Mouse (Mus musculus): Measurements from ENCODE around the gene Dctn2. TPM values are rescaled to one million over a fixed set of nuclear protein-coding genes. Genes with fewer than 3 reads are reported as not detected.
"Not testable (repeated sequence)": the region's sequence is repeated elsewhere in the genome, so short reads cannot be mapped to it uniquely, and the experiment has no call there.

The Dctn2 gene
- polyA plus RNA-seq, 1 experiment: 115 TPM

- 29% methylated on average over 23 of the region's 23 CpGs for WGBS
- peak overlapping the region; percentile 78 for H3K27ac ChIP-seq (ENCODE audit: control insufficient read depth, insufficient read depth, low read depth, low read length, poor library complexity)
- H3K4me3 ChIP-seq (replicated peaks; ENCODE audit: control insufficient read depth, low read depth, low read length): peak overlapping the region; percentile 84
- no peaks in the 10 kb centered on the region; the same call in 1 of the 2 replicates for H3K4me1 ChIP-seq (ENCODE audit: control insufficient read depth, insufficient read depth, low read length)
- no peak for TF ChIP-seq CTCF (IDR thresholded peaks at IDR 0.05; ENCODE audit: control insufficient read depth, insufficient read depth, low read length)
- TF ChIP-seq POLR2A (IDR thresholded peaks at IDR 0.05; ENCODE audit: borderline replicate concordance, control insufficient read depth, low read depth, low read length): no peak
Observed at GRCm38 (mm10) chr10:127310523-127311475, 44.6 kb downstream of the Dctn2 start.

DNA sequence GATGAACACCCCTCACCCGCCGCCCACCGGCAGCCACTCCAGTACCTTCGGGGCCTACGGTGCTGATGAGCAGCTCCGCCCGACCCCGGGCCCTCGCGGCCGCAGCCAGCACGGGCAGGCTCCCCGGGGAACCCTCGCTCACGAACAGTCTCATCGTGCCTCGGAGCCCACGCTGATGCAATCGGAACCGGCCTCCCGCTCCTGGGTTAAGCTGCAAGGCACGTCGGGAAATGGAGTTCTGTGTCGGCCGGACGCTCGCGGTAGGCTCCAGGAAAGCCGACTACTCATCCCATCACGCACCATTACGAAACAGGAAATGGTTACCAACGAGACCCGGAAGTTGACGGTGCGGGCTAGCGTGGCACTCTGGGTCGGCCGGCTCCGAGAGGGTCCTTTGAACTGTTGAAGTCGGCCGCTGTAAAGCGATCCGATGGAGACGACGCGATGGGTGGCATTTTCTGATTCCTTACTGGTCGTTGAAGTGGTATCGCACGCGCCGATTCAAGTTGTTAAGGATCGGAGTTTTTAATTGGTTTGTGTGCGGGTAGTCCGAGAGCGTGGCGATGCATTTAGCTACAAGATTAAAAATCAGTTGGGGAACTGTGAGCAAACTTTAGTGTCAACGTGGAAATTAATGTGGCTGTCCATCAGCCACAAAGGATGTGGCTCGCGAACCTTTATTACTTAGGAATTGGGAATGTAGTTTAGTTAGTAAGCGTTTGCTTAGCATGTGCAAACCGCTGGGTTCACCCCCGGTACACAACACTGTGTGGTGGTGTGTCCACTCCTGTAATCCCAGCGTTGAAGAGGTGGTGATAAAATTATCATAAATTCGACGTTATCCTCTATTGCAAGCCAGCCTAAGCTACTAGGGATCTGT, 45.5 kb downstream of the Dctn2 start, which contains the start of gene Mars:
Gene Mars, minus strand, starts transcription at position 311 of the 880 bp plus-strand sequence.
- WGBS: under 1% methylated on average over 65 of the region's 65 CpGs
- Histone ChIP-seq H3K4me3 (replicated peaks; ENCODE audit: control insufficient read depth, low read depth, low read length) (peak within 1 kb of the TSS; percentile 84), H3K4me1 (ENCODE audit: control insufficient read depth, insufficient read depth, low read length) (no peaks in the 10 kb centered on the region; the same call in 1 of the 2 replicates), H3K27ac (ENCODE audit: control insufficient read depth, insufficient read depth, low read depth, low read length, poor library complexity) (peak within 1 kb of the TSS; percentile 80)
- TF ChIP-seq POLR2A (IDR thresholded peaks at IDR 0.05; ENCODE audit: borderline replicate concordance, control insufficient read depth, low read depth, low read length) (peak; percentile 85; the same call in 1 of the 2 replicates), CTCF (IDR thresholded peaks at IDR 0.05; ENCODE audit: control insufficient read depth, insufficient read depth, low read length) (no peak)

GRCm38 (mm10) chr10:127312356-127312676, 46.1 kb downstream of the Dctn2 start:
- WGBS: 4% methylated on average over 4 of the region's 4 CpGs
- Histone ChIP-seq H3K27ac (ENCODE audit: control insufficient read depth, insufficient read depth, low read depth, low read length, poor library complexity) (peak overlapping the region; percentile 80; the same call in 1 of the 2 replicates), H3K4me1 (ENCODE audit: control insufficient read depth, insufficient read depth, low read length) (no peaks in the 10 kb centered on the region; the same call in 1 of the 2 replicates), H3K4me3 (replicated peaks; ENCODE audit: control insufficient read depth, low read depth, low read length) (peak overlapping the region; percentile 84)
- TF ChIP-seq CTCF (IDR thresholded peaks at IDR 0.05; ENCODE audit: control insufficient read depth, insufficient read depth, low read length) (peak; percentile 72), POLR2A (IDR thresholded peaks at IDR 0.05; ENCODE audit: borderline replicate concordance, control insufficient read depth, low read depth, low read length) (no peak)

- no peak overlapping the region for H3K4me3 ChIP-seq (replicated peaks; ENCODE audit: control insufficient read depth, low read depth, low read length)
- H3K4me1 ChIP-seq (ENCODE audit: control insufficient read depth, insufficient read depth, low read length): no peaks in the 10 kb centered on the region; the same call in 1 of the 2 replicates
- TF ChIP-seq POLR2A (IDR thresholded peaks at IDR 0.05; ENCODE audit: borderline replicate concordance, control insufficient read depth, low read depth, low read length): no peak
- TF ChIP-seq CTCF (IDR thresholded peaks at IDR 0.05; ENCODE audit: control insufficient read depth, insufficient read depth, low read length): no peak
- no peak overlapping the region for H3K27ac ChIP-seq (ENCODE audit: control insufficient read depth, insufficient read depth, low read depth, low read length, poor library complexity)
- 29% methylated on average over 4 of the region's 4 CpGs for WGBS
Observed at GRCm38 (mm10) chr10:127312858-127313257, 46.7 kb downstream of the Dctn2 start.

GRCm38 (mm10) chr10:127313516-127313915, 47.3 kb downstream of the Dctn2 start:
- not testable (repeated sequence) for H3K27ac ChIP-seq (ENCODE audit: control insufficient read depth, insufficient read depth, low read depth, low read length, poor library complexity); H3K4me1 ChIP-seq (ENCODE audit: control insufficient read depth, insufficient read depth, low read length); H3K4me3 ChIP-seq (replicated peaks; ENCODE audit: control insufficient read depth, low read depth, low read length)
- 86% methylated on average over 5 of the region's 5 CpGs for WGBS

GRCm38 (mm10) chr10:127314950-127315349, 48.8 kb downstream of the Dctn2 start:
- WGBS: 79% methylated on average over 1 of the region's 1 CpGs
- not testable (repeated sequence) for H3K4me1 ChIP-seq (ENCODE audit: control insufficient read depth, insufficient read depth, low read length); H3K4me3 ChIP-seq (replicated peaks; ENCODE audit: control insufficient read depth, low read depth, low read length); H3K27ac ChIP-seq (ENCODE audit: control insufficient read depth, insufficient read depth, low read depth, low read length, poor library complexity)

- H3K27ac ChIP-seq (ENCODE audit: control insufficient read depth, insufficient read depth, low read depth, low read length, poor library complexity): no peak overlapping the region
- WGBS: 62% methylated on average over 2 of the region's 2 CpGs
Observed at GRCm38 (mm10) chr10:127317277-127317676, 51.1 kb downstream of the Dctn2 start.

DNA sequence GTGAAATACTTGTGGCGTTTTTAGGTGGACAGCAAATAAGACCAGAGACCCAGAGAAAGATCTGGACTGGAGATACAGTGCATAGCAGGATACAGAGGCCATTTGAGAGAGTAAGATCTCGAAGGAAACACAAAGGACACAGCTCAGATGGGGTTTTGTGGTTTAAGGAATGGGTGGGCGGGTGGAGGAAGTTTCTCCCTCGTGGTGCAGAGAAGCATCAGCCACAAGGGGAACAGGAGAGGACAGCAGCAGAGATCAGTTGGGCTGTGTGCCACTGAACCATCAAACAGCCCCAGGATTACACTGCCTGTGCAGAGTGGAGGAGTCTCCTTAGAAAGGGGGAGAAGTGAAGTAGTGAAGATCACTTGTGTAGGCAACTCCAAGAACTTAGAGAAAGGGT, 51.8 kb downstream of the Dctn2 start:
- 11% methylated on average over 4 of the region's 4 CpGs for WGBS
- no peak for TF ChIP-seq CTCF (IDR thresholded peaks at IDR 0.05; ENCODE audit: control insufficient read depth, insufficient read depth, low read length)
- H3K4me1 ChIP-seq (ENCODE audit: control insufficient read depth, insufficient read depth, low read length): peaks cover 6% of the 10 kb centered on the region; the same call in 1 of the 2 replicates
- H3K27ac ChIP-seq (ENCODE audit: control insufficient read depth, insufficient read depth, low read depth, low read length, poor library complexity): no peak overlapping the region
- no peak overlapping the region for H3K4me3 ChIP-seq (replicated peaks; ENCODE audit: control insufficient read depth, low read depth, low read length)

More at GRCm38 (mm10) chr10:127317277-127317676, 51.1 kb downstream of the Dctn2 start:
- Histone ChIP-seq H3K4me3 (replicated peaks; ENCODE audit: control insufficient read depth, low read depth, low read length) (no peak overlapping the region), H3K4me1 (ENCODE audit: control insufficient read depth, insufficient read depth, low read length) (peaks cover 6% of the 10 kb centered on the region; the same call in 1 of the 2 replicates)
- TF ChIP-seq POLR2A (IDR thresholded peaks at IDR 0.05; ENCODE audit: borderline replicate concordance, control insufficient read depth, low read depth, low read length): no peak
- TF ChIP-seq CTCF (IDR thresholded peaks at IDR 0.05; ENCODE audit: control insufficient read depth, insufficient read depth, low read length): no peak

Data from bone marrow, adult 2 months (tissue).